Mouse (Mus musculus) lung, embryonic 16.5 days (tissue): ENCODE data around the gene Kcnrg. TPM values are rescaled to one million over a fixed set of nuclear protein-coding genes. Genes with fewer than 3 reads are reported as not detected.
"Not testable (repeated sequence)": the region's sequence is repeated elsewhere in the genome, so short reads cannot be mapped to it uniquely, and the experiment has no call there.

Experiments used
- ATAC-seq: fragments of 200-750 bp; cut with Nextera tagmentation; 2 replicates; pipeline ENCODE4 v1.8.0; 2017; ENCODE audit warnings: low read depth, mild to moderate bottlenecking, moderate library complexity
- H3K27ac ChIP-seq: fragments of 300-500 bp; sonication (generic); 2 replicates; pipeline ENCODE4 v1.5.1; 2014; ENCODE audit warnings: mild to moderate bottlenecking, control low read depth, low read length
- H3K27me3 ChIP-seq: fragments of 300-500 bp; sonication (generic); 2 replicates; pipeline ENCODE4 v1.6.1; 2014; ENCODE audit warnings: low read depth, low read length, mixed read lengths; ENCODE audit not compliant: control insufficient read depth, insufficient read depth
- H3K36me3 ChIP-seq: fragments of 300-500 bp; sonication (generic); 2 replicates; pipeline ENCODE4 v1.6.1; 2014; ENCODE audit warnings: low read length; ENCODE audit not compliant: control insufficient read depth, insufficient read depth
- H3K4me1 ChIP-seq: fragments of 300-500 bp; sonication (generic); replicated peaks from 2 replicates; pipeline ENCODE4 v1.6.1; 2014; ENCODE audit warnings: low read length, mixed read lengths; ENCODE audit not compliant: control insufficient read depth, insufficient read depth
- H3K4me2 ChIP-seq: fragments of 300-500 bp; sonication (generic); 2 replicates; pipeline ENCODE4 v1.6.1; 2014; ENCODE audit warnings: low read depth, low read length, control low read depth
- H3K4me3 ChIP-seq: fragments of 300-500 bp; sonication (generic); 2 replicates; pipeline ENCODE4 v1.5.1; 2014; ENCODE audit warnings: mild to moderate bottlenecking, low read length, control low read depth
- H3K9ac ChIP-seq: fragments of 300-500 bp; sonication (generic); 2 replicates; pipeline ENCODE4 v1.6.1; 2014; ENCODE audit warnings: low read length, control low read depth
- H3K9me3 ChIP-seq: fragments of 300-500 bp; sonication (generic); 2 replicates; pipeline ENCODE4 v1.6.1; 2016; ENCODE audit warnings: low read length; ENCODE audit not compliant: control insufficient read depth
- WGBS: fragments of 180-500 bp; shearing (Covaris S2); extraction: QIAGEN DNeasy Blood & Tissue Kit; methylation state at CpG from one replicate; pipeline ENCODE4 v1.1.7; 2014; 5-methylcytosine and 5-hydroxymethylcytosine counted together
- polyA plus RNA-seq: library from polyadenylated mRNA; unstranded; fragments of >200 nt; fragmentation: Nextera tagmentation; extraction: Ambion mirVana; gene quantifications from 2 replicates; pipeline ENCODE4 v1.2.1, GENCODE M21; 2015

Gene Kcnrg
- polyA plus RNA-seq, 1 experiment from 2014 or later, result 1.4 TPM

DNA sequence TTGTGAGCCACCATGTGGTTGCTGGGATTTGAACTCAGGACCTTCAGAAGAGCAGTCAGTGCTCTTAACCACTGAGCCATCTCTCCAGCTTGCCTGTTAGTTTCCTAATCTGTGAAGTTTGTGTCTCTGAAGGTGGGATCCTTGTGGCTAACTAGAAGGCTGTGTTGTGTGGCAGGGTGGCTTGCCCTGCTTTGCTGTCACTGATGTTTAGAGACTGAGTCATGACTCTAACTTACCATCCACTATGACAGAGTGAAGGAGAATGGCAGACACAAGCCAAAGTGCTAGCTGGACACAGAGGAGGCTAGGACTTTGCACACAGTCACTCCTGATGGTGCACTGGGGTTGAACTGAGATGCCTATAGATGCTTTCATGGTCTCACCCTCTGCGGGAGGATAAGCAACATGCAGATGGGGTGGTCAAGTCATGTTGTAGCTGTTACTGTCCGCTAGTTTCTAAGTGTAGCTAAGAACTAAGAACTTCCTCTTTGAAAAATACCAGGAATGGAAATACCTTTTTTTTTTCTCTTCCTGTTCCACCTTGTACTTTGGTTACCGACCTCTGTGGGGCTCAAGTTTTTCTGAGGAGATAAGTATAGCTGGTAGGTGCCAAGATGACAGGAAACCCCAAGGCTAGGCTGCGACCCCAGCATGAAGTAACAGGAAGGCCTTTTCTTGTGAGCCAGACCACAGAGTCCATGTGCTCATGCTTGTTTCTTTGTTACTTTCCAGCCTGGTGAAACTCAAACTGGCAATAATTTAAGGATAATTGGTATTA is 17.8 kb upstream of the Kcnrg start:
- Histone ChIP-seq H3K4me3 (no peak overlapping the region), H3K27ac (no peak overlapping the region), H3K27me3 (no peaks in the 10 kb centered on the region), H3K9me3 (no peaks in the 10 kb centered on the region), H3K4me2 (no peak overlapping the region), H3K4me1 (no peaks in the 10 kb centered on the region), H3K36me3 (no peaks in the 10 kb centered on the region), H3K9ac (no peak overlapping the region)
- no peak for ATAC-seq
- 72% methylated on average over 4 of the region's 4 CpGs for WGBS

GRCm38 (mm10) chr14:61596719-61597426 is 10.4 kb upstream of the Kcnrg start:
- 80% methylated on average over 9 of the region's 9 CpGs for WGBS
- no peak overlapping the region for H3K27ac ChIP-seq
- no peak overlapping the region for H3K4me2 ChIP-seq
- peaks cover 10% of the 10 kb centered on the region for H3K4me1 ChIP-seq
- H3K9ac ChIP-seq, result no peak overlapping the region
- no peaks in the 10 kb centered on the region for H3K27me3 ChIP-seq
- ATAC-seq, result no peak
- no peaks in the 10 kb centered on the region for H3K9me3 ChIP-seq
- no peaks in the 10 kb centered on the region for H3K36me3 ChIP-seq
- no peak overlapping the region for H3K4me3 ChIP-seq

GRCm38 (mm10) chr14:61597968-61598367 is 9.3 kb upstream of the Kcnrg start, which contains the start of gene Trim13:
Trim13 (plus strand) TSS chr14:61598247.
- Histone ChIP-seq H3K4me2 (peak within 1 kb of the TSS; percentile 59), H3K4me1 (peaks cover 10% of the 10 kb centered on the region), H3K4me3 (peak within 1 kb of the TSS; percentile 83), H3K36me3 (no peaks in the 10 kb centered on the region), H3K9ac (peak within 1 kb of the TSS; percentile 90), H3K9me3 (no peaks in the 10 kb centered on the region), H3K27me3 (no peaks in the 10 kb centered on the region), H3K27ac (no peak within 1 kb of the TSS)
- no peak for ATAC-seq
- 59% methylated on average over 5 of the region's 5 CpGs for WGBS

GRCm38 (mm10) chr14:61599057-61599806 is 8.0 kb upstream of the Kcnrg start:
- H3K9me3 ChIP-seq, result no peaks in the 10 kb centered on the region
- H3K27ac ChIP-seq, result peak overlapping the region; percentile 82
- peaks cover 10% of the 10 kb centered on the region for H3K4me1 ChIP-seq
- H3K36me3 ChIP-seq, result peaks cover 5% of the 10 kb centered on the region; the same call in 1 of the 2 replicates
- H3K4me3 ChIP-seq, result peak overlapping the region; percentile 83
- 5% methylated on average over 42 of the region's 44 CpGs for WGBS
- peak overlapping the region; percentile 59 for H3K4me2 ChIP-seq
- H3K9ac ChIP-seq, result peak overlapping the region; percentile 90
- peak; percentile 96 for ATAC-seq
- H3K27me3 ChIP-seq, result no peaks in the 10 kb centered on the region

DNA sequence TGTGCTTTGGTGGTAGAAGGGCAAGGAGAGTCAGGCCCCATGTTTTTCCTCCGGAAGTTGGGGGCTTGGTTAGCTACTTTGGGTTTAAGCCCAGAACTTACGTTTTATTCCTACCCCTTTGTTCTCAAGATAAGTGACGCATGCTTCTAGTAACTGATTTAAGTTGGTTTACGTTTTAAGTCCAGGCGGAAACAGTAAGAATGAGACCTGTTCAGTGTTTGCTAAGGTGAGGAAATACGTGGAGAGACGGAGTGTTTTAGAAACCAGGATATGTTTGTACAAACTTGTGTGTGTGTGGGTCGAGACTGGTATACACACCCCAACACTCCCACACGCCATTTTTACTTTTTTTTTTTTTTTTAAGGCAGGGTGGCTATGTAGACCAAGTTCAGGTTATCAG is 5.9 kb upstream of the Kcnrg start:
- H3K9me3 ChIP-seq, result no peaks in the 10 kb centered on the region
- H3K4me2 ChIP-seq, result peak overlapping the region; percentile 6; the same call in 1 of the 2 replicates
- WGBS, result 60% methylated on average over 9 of the region's 9 CpGs
- peak overlapping the region; percentile 3; the same call in 1 of the 2 replicates for H3K9ac ChIP-seq
- no peak overlapping the region for H3K4me3 ChIP-seq
- no peaks in the 10 kb centered on the region for H3K27me3 ChIP-seq
- no peak overlapping the region for H3K27ac ChIP-seq
- ATAC-seq, result no peak
- peaks cover 10% of the 10 kb centered on the region for H3K4me1 ChIP-seq
- H3K36me3 ChIP-seq, result peaks cover 5% of the 10 kb centered on the region; the same call in 1 of the 2 replicates

- 82% methylated on average over 8 of the region's 8 CpGs for WGBS
- ATAC-seq, result no peak
- Histone ChIP-seq H3K36me3 (peaks cover 7% of the 10 kb centered on the region; the same call in 1 of the 2 replicates), H3K4me2 (no peak overlapping the region), H3K9me3 (no peaks in the 10 kb centered on the region), H3K9ac (no peak overlapping the region), H3K27ac (no peak overlapping the region), H3K4me3 (no peak overlapping the region), H3K4me1 (peaks cover 10% of the 10 kb centered on the region), H3K27me3 (no peaks in the 10 kb centered on the region)
Observed at GRCm38 (mm10) chr14:61603069-61603755, 4.0 kb upstream of the Kcnrg start.

DNA sequence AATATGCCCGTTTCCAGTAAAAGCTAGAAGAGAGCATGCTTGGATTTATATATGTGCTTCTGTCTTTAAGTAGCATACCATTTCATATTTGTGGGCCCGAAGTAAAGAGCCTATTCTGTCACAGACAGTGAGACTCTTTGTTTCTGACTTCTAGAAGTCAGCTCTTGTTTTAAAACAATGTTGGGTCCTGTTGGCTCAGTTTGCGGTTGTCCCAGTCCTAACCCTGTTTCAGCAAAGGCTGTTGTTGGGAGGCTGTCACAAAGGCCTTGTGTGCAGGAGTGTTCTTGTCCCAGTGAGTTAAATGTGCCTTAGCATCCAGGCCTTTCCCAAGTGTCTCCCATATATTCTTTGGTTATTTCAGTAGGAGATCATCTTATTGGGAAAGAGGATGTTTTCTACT is 3.2 kb upstream of the Kcnrg start:
- no peaks in the 10 kb centered on the region for H3K9me3 ChIP-seq
- no peak overlapping the region for H3K9ac ChIP-seq
- H3K4me2 ChIP-seq, result no peak overlapping the region
- no peak overlapping the region for H3K4me3 ChIP-seq
- no peak overlapping the region for H3K27ac ChIP-seq
- H3K4me1 ChIP-seq, result peaks cover 10% of the 10 kb centered on the region
- WGBS, result 72% methylated on average over 3 of the region's 3 CpGs
- H3K27me3 ChIP-seq, result no peaks in the 10 kb centered on the region
- ATAC-seq, result no peak
- peaks cover 7% of the 10 kb centered on the region; the same call in 1 of the 2 replicates for H3K36me3 ChIP-seq

DNA sequence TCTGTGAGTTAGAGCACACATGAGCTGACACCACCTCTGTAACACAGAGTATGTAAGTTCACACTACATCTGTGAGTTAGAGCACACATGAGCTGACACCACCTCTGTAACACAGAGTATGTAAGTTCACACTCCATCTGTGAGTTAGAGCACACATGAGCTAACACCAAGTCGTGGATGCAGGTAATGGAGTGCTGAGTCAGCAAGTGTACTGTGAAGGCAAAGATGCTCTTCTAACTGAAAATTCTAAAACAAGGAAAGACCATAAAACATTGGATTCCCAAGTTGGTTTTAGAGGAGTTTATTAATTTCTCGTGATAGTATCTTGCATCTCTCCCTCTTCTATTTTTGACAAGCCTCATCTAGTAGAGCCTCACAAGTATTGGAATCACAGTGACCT is 1.2 kb upstream of the Kcnrg start:
- not testable (repeated sequence) for H3K9me3 ChIP-seq, H3K27ac ChIP-seq, H3K4me2 ChIP-seq, H3K36me3 ChIP-seq, H3K9ac ChIP-seq, H3K27me3 ChIP-seq, ATAC-seq, H3K4me3 ChIP-seq, H3K4me1 ChIP-seq
- WGBS, result 81% methylated on average over 2 of the region's 2 CpGs
